Mouse (Mus musculus): ENCODE results near the gene Emilin3.

Gene Emilin3

DNA sequence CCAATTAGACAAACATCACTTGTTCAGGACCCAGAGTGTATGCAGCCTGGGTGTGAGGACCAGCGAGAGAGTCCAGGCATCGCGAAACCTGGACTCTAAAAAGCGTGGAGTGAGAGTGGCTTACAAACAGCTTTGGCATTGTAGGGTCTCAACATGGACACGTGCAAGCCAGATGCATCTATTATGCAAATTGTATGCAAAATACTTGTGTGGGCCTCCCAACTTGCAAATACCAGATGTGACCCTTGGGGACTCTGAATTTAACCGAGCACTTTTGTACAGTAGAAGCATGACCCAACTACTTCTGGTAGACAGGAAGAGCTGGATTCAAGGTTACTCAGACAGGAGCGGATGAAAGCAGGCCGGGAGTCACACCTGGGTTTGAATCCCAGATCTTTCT lies 4.6 kb upstream of the Emilin3 start:
- no peak for DNase-seq (ENCODE audit: low spot score in 2 of 2)

DNA sequence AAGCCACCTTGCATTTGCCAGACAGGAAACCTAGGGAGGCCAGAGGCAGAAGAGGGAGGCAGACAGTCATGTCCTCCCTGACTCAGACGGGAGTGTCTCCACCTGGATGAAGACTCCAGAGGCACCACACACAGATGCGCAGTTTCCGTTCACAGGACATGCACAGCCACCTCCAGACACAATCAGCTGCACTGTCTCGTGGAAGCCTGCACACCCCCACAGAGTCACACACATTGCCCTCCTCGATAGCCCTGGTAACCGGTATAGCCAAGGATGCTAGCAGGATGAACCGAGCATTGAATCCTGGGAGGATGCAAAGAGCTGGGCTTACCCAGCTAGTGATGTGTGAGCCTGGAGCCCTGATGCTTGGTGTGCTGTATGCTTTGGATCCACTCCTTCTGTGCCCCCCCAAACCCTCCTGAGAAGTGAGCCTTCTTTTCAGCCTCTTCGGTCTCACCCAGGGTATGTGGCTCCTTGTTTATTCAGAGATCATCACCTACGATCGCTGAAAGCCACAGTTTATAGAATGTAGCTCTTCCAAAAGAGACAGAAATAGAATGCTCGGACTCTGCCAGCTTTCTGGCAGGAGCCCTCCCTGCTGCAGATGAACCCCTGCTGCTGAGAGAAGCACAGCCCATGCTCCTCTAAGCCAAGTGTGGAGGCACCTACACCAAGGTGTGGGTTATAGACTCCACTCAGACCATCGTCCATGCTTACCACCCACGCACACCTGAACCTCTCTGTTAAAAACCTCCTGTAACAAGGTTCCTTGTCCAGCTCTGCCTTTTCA lies 3.9 kb upstream of the Emilin3 start:
- no peak for DNase-seq (ENCODE audit: low spot score in 2 of 2)

DNA sequence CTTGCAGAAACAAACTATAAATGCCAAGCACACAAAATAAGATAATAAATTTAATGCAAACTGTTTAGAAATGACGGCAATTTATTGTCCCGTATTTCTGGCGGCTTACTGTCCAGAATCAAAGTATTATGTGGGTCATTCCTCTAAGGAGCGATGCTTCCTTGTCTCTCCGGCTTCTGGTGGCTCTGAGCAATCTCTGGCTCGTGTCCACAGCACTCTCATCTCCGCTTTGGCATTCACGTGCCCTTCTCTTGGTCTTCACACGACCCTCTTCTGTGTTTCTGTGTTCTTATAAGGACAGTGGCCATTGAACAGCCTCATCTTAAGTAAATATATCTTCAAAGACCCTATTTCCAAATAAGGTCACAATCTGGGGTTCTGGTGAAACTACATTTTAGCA lies 2.5 kb upstream of the Emilin3 start:
- no peak for DNase-seq (ENCODE audit: low spot score in 2 of 2)

DNA sequence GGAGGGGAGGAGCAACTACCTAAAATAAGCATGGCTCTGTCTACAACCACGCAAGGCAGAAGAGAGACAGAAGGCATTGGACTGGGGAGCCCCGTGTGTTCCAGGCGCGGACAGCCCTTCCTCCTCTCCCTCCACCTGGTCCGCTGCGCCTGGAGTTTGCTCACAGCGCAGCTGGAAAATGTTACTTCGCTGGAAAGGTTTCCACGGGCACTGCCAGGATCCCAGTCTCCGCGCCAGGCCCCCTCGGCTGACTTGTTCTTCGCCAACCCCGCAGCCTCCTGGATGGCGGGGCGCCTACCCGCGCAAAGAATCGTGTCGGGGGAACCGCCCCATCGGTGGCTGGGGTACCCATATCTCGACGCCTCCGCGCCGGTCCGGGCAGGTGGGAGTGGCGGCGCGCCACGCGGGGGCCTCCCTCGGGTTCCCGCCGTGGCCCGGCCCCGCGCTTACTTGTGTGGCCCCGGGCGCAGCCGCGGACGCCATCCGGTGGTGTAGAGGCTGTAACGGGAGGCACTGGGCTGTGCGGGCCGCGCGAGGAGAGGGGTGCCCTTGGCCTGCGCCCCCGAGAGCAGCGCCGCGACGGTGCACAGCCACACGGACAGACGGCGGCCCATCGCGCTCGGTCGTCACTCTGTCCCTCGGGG lies 448 bp downstream of the Emilin3 start:
- no peak for DNase-seq (ENCODE audit: low spot score in 2 of 2)

DNA sequence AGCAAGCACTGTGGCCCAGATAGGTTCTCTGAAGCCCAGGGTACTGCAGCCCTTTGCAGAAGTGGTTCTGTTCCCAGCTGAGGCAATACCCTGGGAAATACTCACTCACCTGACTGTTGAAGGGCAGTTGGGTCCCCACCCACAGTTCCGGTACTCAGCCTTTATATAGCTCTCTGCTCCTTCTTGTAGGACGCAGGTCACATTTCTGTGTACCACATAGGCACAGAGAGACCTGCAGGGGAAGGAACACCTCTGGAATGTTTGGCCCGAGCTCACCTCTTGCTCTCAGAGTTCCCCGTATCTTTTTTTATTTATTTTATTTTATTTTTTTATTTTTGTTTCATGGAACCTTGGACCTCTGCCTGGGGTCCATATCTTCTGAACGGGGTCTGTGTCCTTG lies 1.5 kb downstream of the Emilin3 start:
- no peak for DNase-seq (ENCODE audit: low spot score in 2 of 2)

DNA sequence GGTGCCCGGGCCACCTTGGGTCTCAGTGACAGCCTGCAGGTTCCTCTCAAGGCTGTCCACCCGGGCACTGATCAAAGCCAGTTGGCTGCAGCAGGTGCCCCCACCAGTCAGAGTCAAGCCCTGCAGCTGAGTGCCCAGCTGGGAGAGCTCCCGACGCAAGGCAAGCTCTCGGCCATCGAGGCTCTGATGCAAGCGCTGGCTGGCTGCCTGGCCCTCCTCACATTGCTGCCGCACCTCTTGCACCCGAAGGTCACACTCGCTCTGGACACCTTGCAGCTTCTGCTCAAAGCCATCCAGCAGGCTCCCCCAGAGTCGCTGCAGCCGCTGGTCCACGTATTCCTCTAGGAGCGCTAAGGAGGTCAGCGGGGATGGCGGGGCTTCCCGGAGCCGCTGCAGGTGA lies 3.5 kb downstream of the Emilin3 start:
- no peak for DNase-seq (ENCODE audit: low spot score in 2 of 2)

DNA sequence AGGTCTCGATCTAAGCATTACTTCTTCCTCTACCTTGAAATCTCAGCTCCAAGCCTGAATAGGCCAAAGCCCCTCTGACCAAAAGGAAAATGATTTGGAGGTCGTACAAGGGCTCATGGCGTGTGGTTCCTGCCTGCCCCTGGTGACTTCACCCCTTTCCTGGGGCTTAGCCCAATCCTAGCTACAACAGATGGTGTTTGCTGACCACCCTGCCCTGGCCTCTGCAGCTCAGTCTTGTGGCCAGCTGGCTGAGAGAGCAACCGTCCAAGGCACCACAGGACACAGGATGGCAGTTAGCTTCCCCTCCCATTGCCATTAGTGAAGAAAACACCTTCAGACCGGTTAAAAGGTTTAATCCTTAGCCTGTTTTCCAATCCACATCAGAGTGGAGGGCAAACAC lies 6.0 kb downstream of the Emilin3 start:
- no peak for DNase-seq (ENCODE audit: low spot score in 2 of 2)

DNA sequence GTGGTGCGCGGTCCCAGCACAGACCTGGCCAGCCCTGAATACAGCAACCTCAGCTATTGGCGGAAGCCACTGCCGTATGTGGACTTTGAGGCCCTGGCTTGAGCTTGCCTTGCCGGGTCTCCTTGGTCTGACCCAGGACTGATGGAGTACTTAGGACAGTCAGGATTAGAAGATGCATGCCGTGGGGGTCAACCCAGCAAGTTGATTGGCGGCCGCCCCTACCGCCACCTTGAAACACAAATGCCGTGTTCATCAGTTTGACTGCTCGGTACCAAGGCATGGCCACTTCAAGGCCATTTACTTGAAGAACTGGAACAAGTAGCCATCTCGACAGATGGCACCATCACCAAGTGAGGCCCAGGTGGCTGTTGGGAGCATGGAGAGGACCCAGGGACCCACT lies 6.8 kb downstream of the Emilin3 start:
- DNase-seq (ENCODE audit: low spot score in 2 of 2) = no peak

DNA sequence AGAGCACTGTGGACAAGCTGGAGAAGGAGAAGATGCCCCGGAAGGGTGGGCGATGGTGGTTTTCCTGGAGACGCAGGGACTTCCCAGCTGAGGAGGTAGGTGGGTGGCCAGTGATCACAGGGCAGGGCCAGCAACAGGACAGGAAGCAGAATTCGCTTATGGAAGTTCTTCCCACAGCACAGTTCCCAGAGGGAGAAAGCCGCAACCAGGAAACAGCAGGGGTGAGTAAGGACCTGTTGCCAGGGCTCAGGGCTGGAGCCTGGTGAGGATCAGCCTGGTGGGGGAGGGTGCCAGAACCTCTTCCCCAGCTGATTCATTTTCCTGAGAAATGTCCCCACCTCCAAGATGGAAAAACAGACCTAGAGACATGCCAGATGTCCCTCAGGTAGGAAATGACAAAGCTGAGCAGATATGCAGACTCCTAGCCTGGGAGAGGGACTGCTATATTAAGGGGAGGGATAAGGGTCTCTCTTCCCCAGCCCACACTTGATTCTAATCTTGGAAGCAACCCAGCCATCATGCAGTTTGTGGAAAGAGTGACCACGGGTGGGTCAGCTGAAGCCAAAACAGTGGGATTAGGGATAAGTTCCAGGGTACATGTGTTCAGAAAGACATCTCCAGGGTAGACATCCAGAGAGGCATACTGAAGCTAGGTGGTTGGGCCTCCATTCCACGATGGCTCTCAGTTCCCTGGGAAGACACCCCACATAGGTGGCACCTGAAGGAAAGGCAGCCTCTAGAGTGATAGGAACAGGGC lies 10.3 kb downstream of the Emilin3 start:
- no peak for DNase-seq (ENCODE audit: low spot score in 2 of 2)

DNA sequence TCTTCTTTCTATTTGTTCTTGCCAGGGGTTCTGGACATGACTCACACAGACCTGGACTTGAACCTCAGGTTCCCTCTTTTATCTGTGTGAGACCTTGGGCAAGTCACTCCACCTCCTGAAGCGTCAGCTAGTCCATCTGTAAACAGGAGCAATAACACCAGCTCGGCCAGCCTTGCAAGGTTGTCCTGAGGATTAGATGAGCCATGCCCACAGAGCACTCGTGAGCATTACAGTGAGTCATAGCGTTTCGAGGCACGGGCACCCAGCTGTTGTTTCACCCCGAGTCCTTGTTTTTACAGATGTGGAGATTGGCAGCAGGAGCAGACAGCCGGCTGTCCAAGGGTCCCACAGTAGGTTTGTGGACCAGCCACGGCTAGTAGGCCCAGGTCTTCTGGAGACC lies 20.4 kb downstream of the Emilin3 start:
- no peak for DNase-seq (ENCODE audit: low spot score in 2 of 2)

DNA sequence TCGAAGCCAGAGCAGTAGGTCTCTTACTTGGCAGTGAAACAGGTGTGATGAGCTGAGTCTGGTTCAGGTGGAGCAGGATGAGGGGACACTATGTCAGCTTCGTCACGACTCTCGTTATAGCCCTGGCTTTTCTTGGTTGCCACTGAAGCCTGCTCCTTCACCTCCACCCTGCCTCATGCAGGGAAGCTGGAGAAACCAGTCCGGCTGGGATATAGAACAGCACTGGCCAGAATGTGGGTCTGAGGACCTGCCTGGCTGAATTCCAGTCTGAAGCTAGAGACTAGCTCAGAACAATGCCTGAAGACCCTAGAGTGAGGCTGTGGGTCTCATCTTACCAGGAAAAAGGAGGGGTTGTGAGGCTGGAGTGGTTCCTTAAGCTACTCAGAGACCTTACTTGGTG lies 21.1 kb downstream of the Emilin3 start:
- no peak for DNase-seq (ENCODE audit: low spot score in 2 of 2)

DNA sequence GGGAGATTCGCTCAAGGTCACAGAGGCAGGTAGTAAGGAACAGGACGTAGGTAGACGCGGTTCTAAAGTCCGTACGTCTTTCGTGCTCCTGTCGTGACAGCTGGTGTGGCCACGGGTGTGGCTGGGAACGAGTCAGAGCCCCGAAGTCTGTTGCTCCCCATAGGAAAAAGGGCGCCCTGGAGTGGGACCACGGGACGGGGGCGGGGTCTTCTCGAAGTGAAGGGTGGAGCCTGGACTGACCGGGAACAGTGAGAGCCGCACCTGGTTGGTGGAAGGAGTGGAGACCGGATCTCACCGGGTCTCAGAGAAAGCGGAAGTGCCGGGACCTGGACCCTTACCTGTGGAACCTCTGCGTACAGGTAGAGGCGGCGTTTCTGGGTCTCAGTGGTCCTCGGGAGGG lies 24.3 kb downstream of the Emilin3 start:
- no peak for DNase-seq (ENCODE audit: low spot score in 2 of 2)

DNA sequence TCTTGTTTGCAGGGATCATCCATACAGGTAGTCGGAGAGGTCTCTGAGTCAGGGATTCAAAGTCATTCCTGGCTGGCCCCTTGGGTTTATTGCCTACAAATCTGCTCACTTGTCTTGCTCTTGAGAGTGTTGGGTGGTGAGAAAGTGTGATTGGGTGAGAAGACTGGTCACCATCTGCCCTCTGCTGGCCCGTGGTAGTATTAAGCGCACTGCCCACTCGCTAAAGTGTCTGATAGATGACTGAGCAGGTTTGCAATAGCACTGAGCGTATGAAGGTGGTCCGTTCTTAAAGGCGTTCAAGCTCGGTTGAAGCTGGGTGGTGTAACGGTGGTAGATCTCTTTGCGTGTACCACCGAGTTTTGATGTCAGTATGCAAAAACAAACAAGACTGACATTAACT lies 24.8 kb downstream of the Emilin3 start:
- DNase-seq (ENCODE audit: low spot score in 2 of 2) = peak; percentile 42 to 89

DNA sequence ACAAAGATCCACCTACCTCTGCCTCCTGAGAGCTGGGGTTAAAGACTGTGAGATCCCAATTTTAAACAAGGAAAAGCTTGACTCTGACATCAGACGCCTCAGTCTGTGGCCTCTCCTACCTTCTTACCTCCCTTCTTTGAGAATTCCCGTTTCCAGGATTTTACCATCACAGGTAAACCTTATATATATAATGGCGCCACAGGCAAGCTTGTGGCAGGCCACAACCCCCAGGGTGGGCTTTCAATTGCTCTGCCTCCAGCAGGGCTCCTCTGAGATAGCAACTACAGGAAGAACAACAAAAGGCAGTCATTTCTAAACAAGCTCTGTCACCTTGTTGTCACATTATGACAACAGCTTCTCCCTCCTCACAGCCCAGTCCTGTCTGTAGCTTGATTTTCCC lies 25.9 kb downstream of the Emilin3 start:
- no peak for DNase-seq (ENCODE audit: low spot score in 2 of 2)

DNA sequence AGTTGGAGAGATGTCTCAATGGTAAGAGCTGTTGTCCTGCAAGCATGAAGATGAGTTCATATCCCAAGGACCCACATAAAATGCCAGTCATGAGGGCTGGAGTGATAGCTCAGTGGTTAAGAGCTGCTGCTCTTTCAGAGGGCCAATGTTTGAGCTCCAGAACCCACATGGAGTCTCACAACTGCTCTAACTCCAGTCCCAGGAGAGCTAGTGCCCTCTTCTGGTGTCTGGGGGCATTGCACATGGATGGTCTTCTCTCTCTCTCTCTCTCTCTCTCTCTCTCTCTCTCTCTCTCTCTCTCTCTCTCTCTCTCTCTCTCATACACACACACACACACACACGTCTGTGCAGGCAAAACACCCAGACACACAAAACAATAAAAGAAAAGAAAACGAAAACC lies 27.3 kb downstream of the Emilin3 start:
- peak in 1 of 2 experiments; percentile 27 for DNase-seq (ENCODE audit: low spot score in 2 of 2)

DNA sequence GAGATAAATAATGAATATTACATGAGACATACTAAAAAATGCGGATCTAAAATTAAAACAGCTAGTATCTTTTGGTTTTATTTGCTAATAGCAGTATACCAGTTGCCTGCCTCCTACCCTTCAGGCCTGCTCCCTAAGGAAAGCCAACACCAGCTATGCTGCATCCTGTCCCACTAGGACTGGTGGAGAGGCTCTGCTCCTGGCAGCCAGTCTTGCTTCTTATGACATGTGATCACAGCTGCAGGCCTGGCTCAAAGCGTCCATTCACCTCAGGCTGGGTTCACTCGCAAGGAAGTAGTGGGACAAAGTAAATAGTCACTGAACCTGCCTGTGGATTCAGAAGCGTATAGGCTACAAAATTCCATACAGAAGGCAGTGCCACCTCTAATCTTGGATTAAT lies 28.2 kb downstream of the Emilin3 start:
- DNase-seq (ENCODE audit: low spot score in 2 of 2) = peak in 1 of 2 experiments; percentile 20

DNA sequence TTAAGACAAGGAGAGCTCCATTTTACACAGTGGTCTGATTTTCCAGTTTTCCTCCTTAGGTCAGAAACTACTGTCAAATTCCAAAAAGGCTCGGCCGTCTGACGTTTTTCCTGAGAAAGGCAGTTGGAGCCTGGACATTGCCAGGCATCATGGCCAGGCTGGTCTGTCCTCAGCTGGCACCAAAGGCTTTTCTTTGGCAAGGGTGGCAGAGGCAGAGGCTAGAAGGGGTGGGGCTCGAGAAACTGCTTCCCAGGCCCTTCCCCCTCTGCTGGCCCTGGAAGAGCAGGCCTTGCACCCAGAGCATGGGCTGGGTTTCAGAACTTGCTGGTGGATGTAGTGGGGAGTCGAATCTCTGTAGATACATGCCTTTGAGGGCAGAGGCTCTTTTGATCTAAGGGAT lies 29.7 kb downstream of the Emilin3 start:
- DNase-seq (ENCODE audit: low spot score in 2 of 2) = no peak

DNA sequence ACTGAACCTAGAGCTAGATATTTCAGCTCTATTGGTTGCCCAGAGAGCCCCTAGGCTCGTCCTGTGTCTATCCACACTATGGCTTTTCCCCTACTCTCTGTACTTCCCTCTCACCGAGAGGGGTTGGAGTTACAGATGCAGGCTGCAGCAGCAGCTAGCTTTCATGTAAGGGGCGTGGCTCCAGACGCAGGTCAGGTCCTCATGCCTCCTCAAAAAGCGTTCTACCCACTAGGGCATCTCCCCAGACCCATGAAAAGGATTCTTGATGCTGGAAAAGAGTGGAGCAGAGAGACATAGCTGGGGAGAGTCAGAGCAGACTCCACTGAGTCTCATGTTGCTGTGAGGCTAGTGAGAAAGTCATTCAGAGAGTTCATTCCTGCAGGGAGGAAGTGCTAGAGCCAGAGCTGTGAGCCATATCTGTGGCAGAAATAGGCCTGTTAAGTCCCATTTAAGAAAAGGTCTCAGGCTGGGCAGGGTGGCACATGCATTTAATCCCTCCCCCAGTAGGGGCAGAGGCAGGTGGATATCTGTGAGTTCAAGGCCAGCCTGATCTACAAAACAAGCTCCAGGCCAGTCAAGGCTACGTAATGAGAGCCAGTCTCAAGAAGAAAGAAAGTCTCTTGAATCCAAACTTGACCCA lies 30.5 kb downstream of the Emilin3 start:
- no peak for DNase-seq (ENCODE audit: low spot score in 2 of 2)

DNA sequence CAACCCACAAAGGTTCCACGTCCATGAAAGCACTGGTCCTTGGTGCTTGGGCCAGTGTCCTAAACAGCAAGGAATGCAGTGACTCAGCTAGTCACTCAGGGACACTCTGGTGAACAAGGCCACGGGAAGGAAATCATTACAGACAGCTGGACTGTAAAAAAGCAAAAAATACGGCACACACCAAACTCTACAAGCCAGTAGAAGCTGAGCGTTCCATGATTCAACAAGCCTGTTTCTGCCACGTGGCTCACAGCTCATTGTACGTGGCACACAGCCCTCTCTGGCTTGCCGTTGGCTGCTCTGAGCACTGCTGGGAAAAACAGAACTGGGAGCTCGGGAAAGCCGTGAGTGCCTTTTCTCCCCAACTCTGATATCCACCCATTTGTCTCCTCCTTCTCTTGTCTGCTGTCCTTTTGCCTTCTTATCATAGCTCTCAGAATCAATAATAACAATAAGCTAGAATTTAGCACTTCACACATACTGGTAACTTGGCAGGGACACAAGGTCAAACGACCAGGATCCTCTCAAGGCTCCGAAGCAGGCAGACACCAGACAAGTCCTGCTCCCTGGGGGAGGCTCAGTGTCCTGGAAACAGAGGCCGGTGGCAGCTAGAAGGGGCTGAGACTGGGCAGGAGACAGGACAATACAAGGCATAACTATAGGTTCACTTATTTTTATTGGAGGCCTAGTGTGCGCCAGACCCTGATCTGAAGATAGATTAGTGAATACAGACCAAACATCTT lies 31.5 kb downstream of the Emilin3 start, which contains the start of gene Lpin3:
TSS of gene Lpin3 (plus strand) at position 218 of the 743 bp plus-strand sequence.
- peak in 1 of 2 experiments; percentile 20 for DNase-seq (ENCODE audit: low spot score in 2 of 2)

DNA sequence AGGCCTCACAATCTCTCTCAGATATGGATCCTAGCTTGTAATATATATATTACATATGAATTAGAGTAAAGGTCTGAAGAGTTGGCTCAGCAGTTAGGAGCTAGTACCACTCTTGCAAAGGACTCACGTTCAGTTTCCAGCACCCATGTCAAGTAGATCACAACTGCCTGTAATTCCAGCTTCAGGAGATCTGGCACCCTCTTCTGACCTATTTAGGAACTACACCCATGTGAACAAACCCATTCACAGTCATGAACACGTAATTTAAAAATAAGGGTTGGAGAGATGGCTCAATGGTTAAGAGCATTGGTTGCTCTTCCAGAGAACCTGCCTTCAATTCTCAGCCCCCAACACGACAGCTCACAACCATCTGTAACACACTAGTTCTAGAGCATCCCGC lies 36.0 kb downstream of the Emilin3 start:
- no peak for DNase-seq (ENCODE audit: low spot score in 2 of 2)

DNA sequence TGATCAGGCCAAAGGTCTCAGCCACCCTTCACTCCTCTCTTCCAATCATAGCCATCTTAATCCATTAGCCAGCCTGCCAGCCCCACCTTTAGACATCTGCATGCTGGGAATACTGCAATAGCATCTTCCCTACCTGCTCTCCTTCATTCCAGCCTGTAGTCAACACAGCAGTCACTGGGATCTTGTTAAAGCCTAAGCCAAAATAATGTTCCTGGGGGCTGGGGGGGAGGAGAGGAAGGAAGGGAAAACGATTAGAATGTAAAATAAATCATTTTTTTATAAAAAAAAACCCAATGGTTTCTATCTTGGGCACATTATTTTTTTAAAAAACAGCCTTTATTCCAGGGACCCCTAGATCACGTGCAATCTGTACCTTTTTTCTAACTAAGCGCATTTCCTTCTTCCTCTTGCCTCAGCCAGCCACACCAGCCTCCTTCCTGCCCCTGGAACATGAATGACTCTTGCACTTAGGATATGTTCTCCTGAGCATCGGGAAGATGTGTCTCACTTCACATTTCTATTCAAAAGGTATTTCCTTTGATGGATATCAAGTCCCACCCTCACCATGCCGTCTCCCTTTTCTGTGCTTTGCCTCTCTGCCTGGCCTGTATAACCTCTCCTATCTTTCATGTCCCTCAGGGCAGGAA lies 37.8 kb downstream of the Emilin3 start:
- DNase-seq (ENCODE audit: low spot score in 2 of 2) = no peak
